Mouse (Mus musculus) midbrain, embryonic 10.5 days (tissue): ENCODE data around the gene Fat1. TPM values are rescaled to one million over a fixed set of nuclear protein-coding genes. Genes with fewer than 3 reads are reported as not detected.
A peak's percentile ranks its signal among the peaks of the same experiment; 100 is the strongest.

Experiments
- DNase-seq: peaks from one replicate; pipeline ENCODE4 v3.0.0-alpha.2; 2017; ENCODE audit warnings: low spot score
- H3K27ac ChIP-seq: fragments of 300-500 bp; sonication (generic); replicated peaks from 2 replicates; pipeline ENCODE4 v1.5.1; 2016; ENCODE audit warnings: mild to moderate bottlenecking
- H3K27me3 ChIP-seq: fragments of 300-500 bp; sonication (generic); 2 replicates; pipeline ENCODE4 v1.6.1; 2016; ENCODE audit warnings: low read depth, mild to moderate bottlenecking; ENCODE audit not compliant: poor library complexity, severe bottlenecking
- H3K36me3 ChIP-seq: fragments of 300-500 bp; sonication (generic); 2 replicates; pipeline ENCODE4 v1.6.1; 2016; ENCODE audit warnings: mild to moderate bottlenecking, moderate library complexity
- H3K4me1 ChIP-seq: fragments of 300-500 bp; sonication (generic); 2 replicates; pipeline ENCODE4 v1.6.1; 2016
- H3K4me3 ChIP-seq: fragments of 300-500 bp; sonication (generic); 2 replicates; pipeline ENCODE4 v1.5.1; 2016; ENCODE audit warnings: mild to moderate bottlenecking, moderate library complexity
- H3K9me3 ChIP-seq: fragments of 300-500 bp; sonication (generic); replicated peaks from 2 replicates; pipeline ENCODE4 v1.6.1; 2016; ENCODE audit warnings: mild to moderate bottlenecking
- WGBS: fragments of 180-500 bp; shearing (Covaris S2); methylation state at CpG from one replicate; pipeline ENCODE4 v1.1.7; 2016; 5-methylcytosine and 5-hydroxymethylcytosine counted together
- polyA plus RNA-seq: library from polyadenylated mRNA; unstranded; fragments of >200 nt; fragmentation: Nextera tagmentation; extraction: Ambion mirVana; gene quantifications from 2 replicates; pipeline ENCODE4 v1.2.1, GENCODE M21; 2016

Gene Fat1
- polyA plus RNA-seq, 1 experiment from 2014 or later: 13.2 TPM

DNA sequence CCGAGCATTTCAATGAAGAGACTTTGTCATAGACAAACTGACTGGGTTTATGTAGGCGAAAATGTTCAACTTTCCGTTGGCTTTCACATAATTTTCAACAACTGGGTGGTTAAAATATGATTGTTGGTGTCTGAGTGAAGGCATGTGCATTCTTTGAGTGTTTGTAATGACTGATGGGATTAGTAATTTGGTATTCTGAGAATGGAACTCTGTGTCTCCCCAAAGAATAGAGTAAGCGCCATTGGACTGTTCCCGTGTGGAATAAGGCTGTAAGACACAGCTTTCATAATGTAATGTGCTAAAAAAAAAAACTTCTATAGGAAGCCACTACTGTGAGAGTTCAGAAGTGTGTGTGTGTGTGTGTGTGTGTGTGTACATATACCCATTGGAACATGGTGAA is 84.0 kb downstream of the Fat1 start:
- H3K36me3 ChIP-seq: peaks cover 99% of the 10 kb centered on the region
- DNase-seq: no peak
- H3K9me3 ChIP-seq: peaks cover 15% of the 10 kb centered on the region; the same call in 1 of the 2 replicates
- WGBS: 84% methylated on average over 5 of the region's 5 CpGs
- no peak overlapping the region for H3K27ac ChIP-seq
- H3K27me3 ChIP-seq: no peaks in the 10 kb centered on the region
- H3K4me1 ChIP-seq: no peaks in the 10 kb centered on the region
- H3K4me3 ChIP-seq: no peak overlapping the region

- WGBS: 92% methylated on average over 5 of the region's 5 CpGs
- Histone ChIP-seq H3K9me3 (peaks cover 25% of the 10 kb centered on the region; the same call in 1 of the 2 replicates), H3K4me3 (no peak overlapping the region), H3K27ac (no peak overlapping the region), H3K36me3 (peaks cover 99% of the 10 kb centered on the region), H3K27me3 (no peaks in the 10 kb centered on the region), H3K4me1 (no peaks in the 10 kb centered on the region)
- DNase-seq: no peak
Measured at GRCm38 (mm10) chr8:45021171-45021570, 85.9 kb downstream of the Fat1 start.

GRCm38 (mm10) chr8:45021911-45022665 is 86.8 kb downstream of the Fat1 start:
- Histone ChIP-seq H3K27ac (no peak overlapping the region), H3K4me3 (no peak overlapping the region), H3K9me3 (peaks cover 25% of the 10 kb centered on the region; the same call in 1 of the 2 replicates), H3K36me3 (peaks cover 99% of the 10 kb centered on the region), H3K4me1 (no peaks in the 10 kb centered on the region), H3K27me3 (no peaks in the 10 kb centered on the region)
- no peak for DNase-seq
- WGBS: 95% methylated on average over 21 of the region's 21 CpGs

- DNase-seq: no peak
- Histone ChIP-seq H3K27ac (no peak overlapping the region), H3K36me3 (peaks cover 98% of the 10 kb centered on the region), H3K4me3 (no peak overlapping the region), H3K4me1 (no peaks in the 10 kb centered on the region), H3K27me3 (no peaks in the 10 kb centered on the region), H3K9me3 (peaks cover 22% of the 10 kb centered on the region; the same call in 1 of the 2 replicates)
- 90% methylated on average over 6 of the region's 6 CpGs for WGBS
Measured at GRCm38 (mm10) chr8:45028081-45028497, 92.8 kb downstream of the Fat1 start.

- no peaks in the 10 kb centered on the region for H3K27me3 ChIP-seq
- H3K4me3 ChIP-seq: no peak overlapping the region
- no peak overlapping the region for H3K27ac ChIP-seq
- no peaks in the 10 kb centered on the region for H3K9me3 ChIP-seq
- no peak for DNase-seq
- 80% methylated on average over 15 of the region's 15 CpGs for WGBS
- no peaks in the 10 kb centered on the region for H3K4me1 ChIP-seq
- peaks cover 100% of the 10 kb centered on the region for H3K36me3 ChIP-seq
Measured at GRCm38 (mm10) chr8:45038350-45038749, 103.1 kb downstream of the Fat1 start.

DNA sequence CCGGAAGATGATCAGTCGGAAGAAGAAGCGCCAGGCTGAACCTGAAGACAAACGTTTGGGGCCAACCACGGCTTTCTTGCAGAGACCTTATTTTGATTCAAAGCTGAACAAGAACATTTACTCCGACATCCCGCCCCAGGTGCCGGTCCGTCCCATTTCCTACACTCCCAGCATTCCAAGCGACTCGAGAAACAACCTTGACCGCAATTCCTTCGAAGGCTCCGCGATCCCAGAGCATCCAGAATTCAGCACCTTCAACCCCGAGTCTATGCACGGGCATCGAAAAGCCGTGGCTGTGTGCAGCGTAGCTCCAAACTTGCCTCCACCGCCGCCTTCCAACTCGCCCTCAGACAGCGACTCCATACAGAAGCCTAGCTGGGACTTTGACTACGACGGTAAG is 108.9 kb downstream of the Fat1 start:
- H3K4me3 ChIP-seq: no peak overlapping the region
- no peaks in the 10 kb centered on the region for H3K4me1 ChIP-seq
- H3K9me3 ChIP-seq: no peaks in the 10 kb centered on the region
- peaks cover 98% of the 10 kb centered on the region for H3K36me3 ChIP-seq
- WGBS: 97% methylated on average over 26 of the region's 26 CpGs
- no peaks in the 10 kb centered on the region for H3K27me3 ChIP-seq
- no peak for DNase-seq
- H3K27ac ChIP-seq: no peak overlapping the region

- Histone ChIP-seq H3K9me3 (peaks cover 10% of the 10 kb centered on the region; the same call in 1 of the 2 replicates), H3K27me3 (no peaks in the 10 kb centered on the region), H3K4me1 (no peaks in the 10 kb centered on the region), H3K27ac (no peak overlapping the region), H3K4me3 (no peak overlapping the region), H3K36me3 (peaks cover 97% of the 10 kb centered on the region)
- no peak for DNase-seq
- 92% methylated on average over 8 of the region's 8 CpGs for WGBS
Measured at GRCm38 (mm10) chr8:45050451-45050850, 115.2 kb downstream of the Fat1 start.

DNA sequence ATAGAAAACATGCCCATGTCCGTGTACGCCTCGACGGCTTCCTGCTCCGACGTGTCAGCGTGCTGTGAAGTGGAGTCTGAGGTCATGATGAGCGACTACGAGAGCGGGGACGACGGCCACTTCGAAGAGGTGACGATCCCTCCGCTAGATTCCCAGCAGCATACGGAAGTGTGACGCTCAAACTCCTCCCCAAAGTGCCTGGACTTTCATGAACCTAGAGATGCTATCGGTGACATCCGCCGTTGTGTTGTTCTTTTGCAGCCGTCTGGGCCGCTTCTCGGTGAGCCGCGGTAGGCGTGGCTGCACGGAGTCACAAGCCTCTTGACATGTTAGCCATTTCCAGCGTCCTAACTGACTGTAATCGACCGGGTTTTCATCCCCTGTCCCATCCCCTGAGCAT is 116.0 kb downstream of the Fat1 start:
- DNase-seq: no peak
- H3K9me3 ChIP-seq: peaks cover 14% of the 10 kb centered on the region; the same call in 1 of the 2 replicates
- H3K36me3 ChIP-seq: peaks cover 96% of the 10 kb centered on the region

DNA sequence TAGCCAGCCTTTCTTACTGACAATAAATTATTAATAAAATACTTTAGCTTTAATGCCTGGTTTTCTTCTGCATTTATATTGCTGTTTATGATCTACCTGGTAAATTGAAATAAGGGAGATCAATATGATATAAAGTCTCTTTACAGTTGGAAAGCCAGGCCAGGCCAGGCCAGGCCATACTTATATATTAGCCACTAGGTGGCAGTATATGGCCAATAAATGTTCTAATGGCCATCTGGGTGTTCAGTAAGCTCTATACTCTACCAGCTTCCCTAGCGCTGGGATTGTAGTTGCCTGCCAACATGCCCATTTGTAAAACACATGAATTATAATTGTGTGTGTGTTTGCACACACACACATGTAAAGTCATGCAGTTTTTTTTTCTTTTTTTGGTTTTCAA is 117.0 kb downstream of the Fat1 start:
- H3K36me3 ChIP-seq: peaks cover 87% of the 10 kb centered on the region
- no peaks in the 10 kb centered on the region for H3K4me1 ChIP-seq
- WGBS: 83% methylated on average over 1 of the region's 1 CpGs
- H3K27me3 ChIP-seq: no peaks in the 10 kb centered on the region
- H3K4me3 ChIP-seq: no peak overlapping the region
- no peak overlapping the region for H3K27ac ChIP-seq
- no peak for DNase-seq
- H3K9me3 ChIP-seq: peaks cover 14% of the 10 kb centered on the region; the same call in 1 of the 2 replicates

More for the DNA sequence above, 116.0 kb downstream of the Fat1 start:
- Histone ChIP-seq H3K27me3 (no peaks in the 10 kb centered on the region), H3K4me3 (no peak overlapping the region), H3K4me1 (no peaks in the 10 kb centered on the region), H3K27ac (no peak overlapping the region)
- WGBS: 97% methylated on average over 30 of the region's 30 CpGs

DNA sequence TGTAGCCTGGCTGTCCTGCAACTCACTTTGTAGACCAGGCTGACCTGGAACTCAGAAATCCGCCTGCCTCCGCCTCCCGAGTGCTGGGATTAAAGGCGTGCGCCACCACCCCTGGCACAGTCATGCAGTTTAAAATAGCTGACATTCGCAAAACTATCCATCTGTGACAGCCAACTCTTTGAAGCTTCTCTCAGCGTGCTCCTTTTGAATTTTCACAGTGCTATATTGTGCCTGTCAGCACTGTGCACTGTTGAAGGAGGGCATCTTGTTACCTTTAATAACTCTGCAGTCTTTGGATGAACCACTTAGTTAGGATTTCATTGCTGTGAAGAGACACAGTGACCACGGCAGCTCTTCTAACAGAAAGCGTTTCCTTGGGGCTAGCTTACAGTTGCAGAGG is 117.4 kb downstream of the Fat1 start:
- peaks cover 83% of the 10 kb centered on the region for H3K36me3 ChIP-seq
- no peak overlapping the region for H3K4me3 ChIP-seq
- H3K4me1 ChIP-seq: no peaks in the 10 kb centered on the region
- H3K27me3 ChIP-seq: no peaks in the 10 kb centered on the region
- no peak overlapping the region for H3K27ac ChIP-seq
- peaks cover 14% of the 10 kb centered on the region; the same call in 1 of the 2 replicates for H3K9me3 ChIP-seq
- 96% methylated on average over 9 of the region's 9 CpGs for WGBS
- no peak for DNase-seq

DNA sequence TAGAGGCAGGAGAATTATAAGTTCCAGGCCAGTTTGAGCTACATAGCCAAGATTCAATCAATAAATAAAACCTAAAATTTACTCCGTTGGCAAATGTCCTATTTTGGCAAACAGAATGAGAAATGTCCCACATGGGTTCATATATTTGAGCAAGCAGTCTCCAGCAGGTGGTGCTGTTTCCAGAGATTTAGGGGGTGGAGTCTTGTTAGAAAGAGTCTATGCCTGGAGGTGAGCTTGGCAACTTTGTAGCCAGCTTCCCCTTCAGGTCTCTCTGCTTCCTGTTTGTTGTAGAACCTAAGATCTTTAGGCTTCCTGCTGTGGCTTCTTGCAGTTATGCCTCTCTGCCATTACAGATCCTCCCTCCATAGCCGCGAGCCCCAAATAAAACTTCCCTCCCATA is 120.3 kb downstream of the Fat1 start:
- no peak overlapping the region for H3K4me3 ChIP-seq
- H3K4me1 ChIP-seq: no peaks in the 10 kb centered on the region
- peaks cover 14% of the 10 kb centered on the region; the same call in 1 of the 2 replicates for H3K9me3 ChIP-seq
- DNase-seq: no peak
- H3K27me3 ChIP-seq: no peaks in the 10 kb centered on the region
- WGBS: 96% methylated on average over 3 of the region's 3 CpGs
- no peak overlapping the region for H3K27ac ChIP-seq
- peaks cover 61% of the 10 kb centered on the region for H3K36me3 ChIP-seq

DNA sequence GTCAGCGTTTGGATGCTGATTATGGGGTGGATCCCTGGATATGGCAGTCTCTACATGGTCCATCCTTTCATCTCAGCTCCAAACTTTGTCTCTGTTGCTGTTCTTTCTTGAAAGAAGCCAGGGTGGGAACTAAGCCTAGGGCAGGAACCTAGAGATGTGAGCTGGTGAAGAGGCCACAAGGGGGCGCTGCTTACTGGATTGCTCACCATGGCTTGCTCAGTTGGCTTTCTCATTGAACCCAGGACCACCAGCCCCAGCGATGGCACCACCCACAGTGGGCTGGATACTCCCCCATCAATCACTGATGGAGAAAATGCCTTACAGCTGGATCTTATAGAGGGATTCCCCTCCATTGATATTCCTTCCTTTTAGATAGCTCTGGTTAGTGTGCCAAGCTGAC is 121.6 kb downstream of the Fat1 start:
- Histone ChIP-seq H3K36me3 (peaks cover 48% of the 10 kb centered on the region), H3K4me3 (no peak overlapping the region), H3K4me1 (no peaks in the 10 kb centered on the region), H3K27ac (no peak overlapping the region), H3K27me3 (no peaks in the 10 kb centered on the region), H3K9me3 (peaks cover 7% of the 10 kb centered on the region; the same call in 1 of the 2 replicates)
- DNase-seq: peak; percentile 34
- 22% methylated on average over 3 of the region's 3 CpGs for WGBS

GRCm38 (mm10) chr8:45060083-45060482 is 124.8 kb downstream of the Fat1 start:
- Histone ChIP-seq H3K27me3 (no peaks in the 10 kb centered on the region), H3K9me3 (peaks cover 7% of the 10 kb centered on the region; the same call in 1 of the 2 replicates), H3K36me3 (peaks cover 15% of the 10 kb centered on the region), H3K27ac (no peak overlapping the region), H3K4me3 (no peak overlapping the region), H3K4me1 (peaks cover 17% of the 10 kb centered on the region)
- WGBS: 94% methylated on average over 2 of the region's 2 CpGs
- no peak for DNase-seq
